Mouse (Mus musculus): ENCODE results near the gene Scn10a. TPM values are rescaled to one million over a fixed set of nuclear protein-coding genes. Genes with fewer than 3 reads are reported as not detected.
A peak's percentile ranks its signal among the peaks of the same experiment; 100 is the strongest.

Scn10a gene
- polyA plus RNA-seq, 1 experiment from 2014 or later = not detected

DNA sequence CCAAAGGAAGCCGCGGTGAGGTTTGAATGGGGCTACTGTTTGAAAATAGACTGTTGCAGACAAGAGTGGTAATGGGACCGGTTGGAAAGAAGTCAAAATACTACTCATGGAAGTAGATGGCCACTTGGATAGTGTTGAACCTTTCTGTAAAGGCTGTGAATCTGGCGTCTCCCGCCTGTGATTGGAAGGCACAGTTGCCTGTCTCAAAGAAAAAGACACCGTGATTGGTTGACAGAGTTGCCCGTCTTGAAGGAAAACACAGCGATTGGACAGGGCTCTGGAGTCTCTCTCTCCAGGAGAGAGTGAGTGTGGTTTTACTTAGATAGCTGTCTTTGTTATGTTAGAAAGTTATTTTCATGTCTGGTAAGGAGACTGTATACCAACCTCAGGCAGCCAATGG lies 121.8 kb downstream of the Scn10a start:
- Histone ChIP-seq H3K27ac (no peak overlapping the region), H3K4me2 (replicated peaks) (no peak overlapping the region), H3K36me3 (replicated peaks; ENCODE audit: control insufficient read depth, insufficient read depth) (no peaks in the 10 kb centered on the region), H3K9me3 (ENCODE audit: control insufficient read depth, low read length) (no peaks in the 10 kb centered on the region), H3K4me3 (replicated peaks; ENCODE audit: low read length) (no peak overlapping the region), H3K27me3 (ENCODE audit: control insufficient read depth, insufficient read depth, low read length) (no peaks in the 10 kb centered on the region; the same call in 1 of the 2 replicates), H3K4me1 (replicated peaks; ENCODE audit: control insufficient read depth, insufficient read depth, low read length) (no peaks in the 10 kb centered on the region), H3K9ac (no peak overlapping the region)
- DNase-seq (ENCODE audit: low spot score) = no peak
- ATAC-seq (ENCODE audit: low FRiP score) = no peak
- 77% methylated on average over 8 of the region's 8 CpGs for WGBS

DNA sequence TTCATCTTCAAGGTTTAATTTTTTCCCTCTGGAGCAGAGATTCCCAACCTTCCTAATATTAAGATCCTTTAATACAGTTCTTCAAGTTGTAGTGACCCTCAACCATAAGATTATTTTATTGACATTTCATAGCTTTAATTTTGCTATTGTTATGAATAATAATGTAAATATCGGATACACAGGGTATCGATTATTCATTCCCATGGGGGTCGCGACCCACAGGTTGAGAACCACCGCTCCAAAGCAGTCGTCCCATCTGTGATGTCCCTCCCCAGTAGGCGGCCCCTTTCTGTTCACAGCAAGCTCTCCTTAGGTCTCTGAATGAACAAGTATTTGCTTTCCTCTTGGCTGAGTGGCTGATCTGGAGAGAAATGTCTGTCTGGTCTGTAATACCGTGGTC lies 129.5 kb downstream of the Scn10a start:
- ATAC-seq (ENCODE audit: low FRiP score) (no peak), DNase-seq (ENCODE audit: low spot score) (no peak)
- 86% methylated on average over 8 of the region's 8 CpGs for WGBS
- H3K36me3 ChIP-seq (replicated peaks; ENCODE audit: control insufficient read depth, insufficient read depth) = no peaks in the 10 kb centered on the region
- no peak overlapping the region for H3K9ac ChIP-seq
- H3K27me3 ChIP-seq (ENCODE audit: control insufficient read depth, insufficient read depth, low read length) = peaks cover 12% of the 10 kb centered on the region; the same call in 1 of the 2 replicates
- H3K4me2 ChIP-seq (replicated peaks) = no peak overlapping the region
- no peak overlapping the region for H3K27ac ChIP-seq
- H3K4me1 ChIP-seq (replicated peaks; ENCODE audit: control insufficient read depth, insufficient read depth, low read length) = no peaks in the 10 kb centered on the region
- H3K4me3 ChIP-seq (replicated peaks; ENCODE audit: low read length) = no peak overlapping the region
- no peaks in the 10 kb centered on the region for H3K9me3 ChIP-seq (ENCODE audit: control insufficient read depth, low read length)

DNA sequence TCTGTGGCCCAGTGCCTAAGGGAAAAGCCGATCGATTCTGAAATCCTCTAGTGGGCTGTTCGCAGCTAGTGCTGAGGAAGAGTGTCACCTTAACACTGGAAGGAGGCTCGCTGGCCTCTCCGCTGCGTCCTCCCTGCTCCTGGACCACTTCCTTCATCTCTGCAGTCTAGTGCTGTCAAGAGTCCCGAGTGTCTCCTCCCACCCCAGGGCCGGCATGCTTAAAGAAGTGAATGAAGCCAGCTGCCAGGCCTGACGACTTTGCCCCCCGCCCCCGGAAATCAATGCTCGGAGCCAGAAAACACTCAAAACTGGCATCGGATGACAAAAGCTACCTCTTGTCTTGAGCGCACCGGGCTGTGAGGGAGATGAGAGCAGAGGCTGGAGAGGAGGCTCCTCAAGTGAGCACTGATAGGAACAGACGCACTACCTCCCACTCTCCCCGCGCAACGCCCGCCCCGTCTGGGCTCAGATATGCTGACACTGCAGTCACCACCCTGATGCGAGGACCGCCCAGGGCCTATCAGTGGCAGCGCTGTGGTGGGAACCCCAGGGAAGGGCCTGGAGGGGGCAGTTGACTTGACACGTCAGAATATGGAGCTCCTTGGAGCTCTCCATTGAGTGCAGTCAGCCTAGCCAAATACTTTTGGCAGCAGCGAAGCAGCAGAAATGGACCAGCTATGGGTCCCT lies 130.2 kb downstream of the Scn10a start:
- ATAC-seq (ENCODE audit: low FRiP score) (no peak), DNase-seq (ENCODE audit: low spot score) (no peak)
- Histone ChIP-seq H3K4me1 (replicated peaks; ENCODE audit: control insufficient read depth, insufficient read depth, low read length) (no peaks in the 10 kb centered on the region), H3K4me3 (replicated peaks; ENCODE audit: low read length) (no peak overlapping the region), H3K36me3 (replicated peaks; ENCODE audit: control insufficient read depth, insufficient read depth) (no peaks in the 10 kb centered on the region), H3K4me2 (replicated peaks) (no peak overlapping the region), H3K27ac (no peak overlapping the region), H3K9me3 (ENCODE audit: control insufficient read depth, low read length) (no peaks in the 10 kb centered on the region), H3K9ac (no peak overlapping the region), H3K27me3 (ENCODE audit: control insufficient read depth, insufficient read depth, low read length) (peaks cover 12% of the 10 kb centered on the region; the same call in 1 of the 2 replicates)
- 51% methylated on average over 26 of the region's 26 CpGs for whole genome bisulfite sequencing

GRCm38 (mm10) chr9:119580668-119581067 lies 138.5 kb downstream of the Scn10a start:
- Histone ChIP-seq H3K36me3 (replicated peaks; ENCODE audit: control insufficient read depth, insufficient read depth) (no peaks in the 10 kb centered on the region), H3K4me3 (replicated peaks; ENCODE audit: low read length) (no peak overlapping the region), H3K9me3 (ENCODE audit: control insufficient read depth, low read length) (no peaks in the 10 kb centered on the region), H3K4me1 (replicated peaks; ENCODE audit: control insufficient read depth, insufficient read depth, low read length) (peaks cover 12% of the 10 kb centered on the region), H3K27me3 (ENCODE audit: control insufficient read depth, insufficient read depth, low read length) (peaks cover 61% of the 10 kb centered on the region), H3K27ac (no peak overlapping the region), H3K9ac (no peak overlapping the region), H3K4me2 (replicated peaks) (no peak overlapping the region)
- WGBS = under 1% methylated on average over 6 of the region's 6 CpGs
- ATAC-seq (ENCODE audit: low FRiP score) (no peak), DNase-seq (ENCODE audit: low spot score) (peak; percentile 84)

GRCm38 (mm10) chr9:119580187-119580586 lies 138.9 kb downstream of the Scn10a start:
- no peak for DNase-seq (ENCODE audit: low spot score)
- ATAC-seq (ENCODE audit: low FRiP score) = no peak; the same call in 1 of the 2 replicates
- no peak overlapping the region for H3K4me3 ChIP-seq (replicated peaks; ENCODE audit: low read length)
- 92% methylated on average over 17 of the region's 17 CpGs for WGBS
- peaks cover 12% of the 10 kb centered on the region for H3K4me1 ChIP-seq (replicated peaks; ENCODE audit: control insufficient read depth, insufficient read depth, low read length)
- H3K9me3 ChIP-seq (ENCODE audit: control insufficient read depth, low read length) = no peaks in the 10 kb centered on the region
- H3K36me3 ChIP-seq (replicated peaks; ENCODE audit: control insufficient read depth, insufficient read depth) = no peaks in the 10 kb centered on the region
- no peak overlapping the region for H3K27ac ChIP-seq
- no peak overlapping the region for H3K9ac ChIP-seq
- H3K4me2 ChIP-seq (replicated peaks) = no peak overlapping the region
- H3K27me3 ChIP-seq (ENCODE audit: control insufficient read depth, insufficient read depth, low read length) = peaks cover 66% of the 10 kb centered on the region

GRCm38 (mm10) chr9:119578636-119579438 lies 140.3 kb downstream of the Scn10a start, which contains the start of gene Scn5a:
Gene Scn5a (minus strand): TSS chr9:119579016.
- no peak within 1 kb of the TSS for H3K27ac ChIP-seq
- peaks cover 12% of the 10 kb centered on the region for H3K4me1 ChIP-seq (replicated peaks; ENCODE audit: control insufficient read depth, insufficient read depth, low read length)
- H3K4me3 ChIP-seq (replicated peaks; ENCODE audit: low read length) = peak within 1 kb of the TSS; percentile 47
- no peaks in the 10 kb centered on the region for H3K9me3 ChIP-seq (ENCODE audit: control insufficient read depth, low read length)
- H3K4me2 ChIP-seq (replicated peaks) = peak within 1 kb of the TSS; percentile 92
- H3K36me3 ChIP-seq (replicated peaks; ENCODE audit: control insufficient read depth, insufficient read depth) = no peaks in the 10 kb centered on the region
- DNase-seq (ENCODE audit: low spot score) = no peak
- H3K9ac ChIP-seq = peak within 1 kb of the TSS; percentile 52
- peak; percentile 42; the same call in 1 of the 2 replicates for ATAC-seq (ENCODE audit: low FRiP score)
- under 1% methylated on average over 59 of the region's 99 CpGs for WGBS
- peaks cover 80% of the 10 kb centered on the region for H3K27me3 ChIP-seq (ENCODE audit: control insufficient read depth, insufficient read depth, low read length)

DNA sequence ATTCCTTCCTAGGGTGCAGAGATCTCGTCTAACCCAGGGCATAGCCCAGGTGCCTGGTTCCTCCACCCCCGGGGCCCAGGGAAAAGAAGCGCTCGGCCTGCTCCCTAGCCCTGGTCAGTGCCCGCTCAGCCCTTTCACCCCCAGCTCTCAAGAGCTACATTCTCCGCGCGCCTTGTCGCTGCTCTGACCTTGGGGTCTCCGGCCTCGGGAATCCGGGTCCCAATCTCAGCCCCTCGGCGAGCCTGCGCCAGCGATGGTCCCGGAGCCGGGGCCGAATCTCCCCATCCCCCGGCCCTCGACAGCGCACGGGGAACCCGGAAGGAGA lies 140.8 kb downstream of the Scn10a start:
- Histone ChIP-seq H3K4me1 (replicated peaks; ENCODE audit: control insufficient read depth, insufficient read depth, low read length) (peaks cover 12% of the 10 kb centered on the region), H3K27me3 (ENCODE audit: control insufficient read depth, insufficient read depth, low read length) (peaks cover 85% of the 10 kb centered on the region), H3K36me3 (replicated peaks; ENCODE audit: control insufficient read depth, insufficient read depth) (no peaks in the 10 kb centered on the region), H3K9me3 (ENCODE audit: control insufficient read depth, low read length) (no peaks in the 10 kb centered on the region), H3K4me2 (replicated peaks) (peak overlapping the region; percentile 92), H3K27ac (no peak overlapping the region), H3K4me3 (replicated peaks; ENCODE audit: low read length) (peak overlapping the region; percentile 47), H3K9ac (peak overlapping the region; percentile 52)
- ATAC-seq (ENCODE audit: low FRiP score) = no peak
- DNase-seq (ENCODE audit: low spot score) = no peak
- WGBS = 2% methylated on average over 21 of the region's 24 CpGs

DNA sequence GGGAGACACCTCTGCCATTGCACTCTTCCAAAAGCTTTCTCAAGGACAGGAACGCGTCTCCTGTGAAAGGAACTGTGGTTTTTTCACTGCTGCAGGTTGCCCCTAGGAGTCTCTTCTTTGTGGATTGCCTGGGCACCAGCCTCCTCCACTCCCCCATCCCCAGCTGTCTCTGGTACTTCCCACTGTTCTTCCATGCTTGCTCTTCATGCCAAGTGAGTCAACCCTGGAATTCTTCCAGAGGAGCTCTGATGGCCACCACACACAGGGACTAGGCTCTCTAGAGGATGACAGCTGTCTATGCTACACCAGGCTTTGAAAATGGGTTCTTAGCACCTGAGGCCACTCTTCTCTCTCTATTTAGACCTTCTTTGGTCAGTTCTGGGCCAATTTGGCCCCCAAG lies 142.1 kb downstream of the Scn10a start:
- ATAC-seq (ENCODE audit: low FRiP score) (no peak), DNase-seq (ENCODE audit: low spot score) (no peak)
- Histone ChIP-seq H3K27ac (no peak overlapping the region), H3K36me3 (replicated peaks; ENCODE audit: control insufficient read depth, insufficient read depth) (no peaks in the 10 kb centered on the region), H3K9ac (no peak overlapping the region), H3K4me2 (replicated peaks) (no peak overlapping the region), H3K4me1 (replicated peaks; ENCODE audit: control insufficient read depth, insufficient read depth, low read length) (peaks cover 14% of the 10 kb centered on the region), H3K27me3 (ENCODE audit: control insufficient read depth, insufficient read depth, low read length) (peaks cover 97% of the 10 kb centered on the region), H3K4me3 (replicated peaks; ENCODE audit: low read length) (no peak overlapping the region), H3K9me3 (ENCODE audit: control insufficient read depth, low read length) (no peaks in the 10 kb centered on the region)
- 67% methylated on average over 2 of the region's 2 CpGs for WGBS

- H3K27me3 ChIP-seq (ENCODE audit: control insufficient read depth, insufficient read depth, low read length) = peaks cover 98% of the 10 kb centered on the region
- WGBS = 50% methylated on average over 9 of the region's 9 CpGs
- no peak overlapping the region for H3K9ac ChIP-seq
- DNase-seq (ENCODE audit: low spot score) (no peak), ATAC-seq (ENCODE audit: low FRiP score) (no peak)
- no peaks in the 10 kb centered on the region for H3K36me3 ChIP-seq (replicated peaks; ENCODE audit: control insufficient read depth, insufficient read depth)
- H3K27ac ChIP-seq = no peak overlapping the region
- H3K4me2 ChIP-seq (replicated peaks) = no peak overlapping the region
- H3K9me3 ChIP-seq (ENCODE audit: control insufficient read depth, low read length) = no peaks in the 10 kb centered on the region
- no peak overlapping the region for H3K4me3 ChIP-seq (replicated peaks; ENCODE audit: low read length)
- H3K4me1 ChIP-seq (replicated peaks; ENCODE audit: control insufficient read depth, insufficient read depth, low read length) = peaks cover 24% of the 10 kb centered on the region
These were observed 143.4 kb downstream of the Scn10a start for GRCm38 (mm10) chr9:119575732-119576131.
